Mouse (Mus musculus) ovary, adult 2 months (tissue): Measurements from ENCODE around the gene Akip1. TPM values are rescaled to one million over a fixed set of nuclear protein-coding genes. Genes with fewer than 3 reads are reported as not detected.

Experiments
- polyA plus RNA-seq: library from polyadenylated mRNA; depleted of rRNA; stranded (reverse); fragments of >200 nt; gene quantifications from 2 replicates; pipeline ENCODE4 v1.2.3, GENCODE M21; 2012; rRNA removed

Akip1 gene
- polyA plus RNA-seq = 11.1 and 13.8 TPM in 2 replicates

GRCm38 (mm10) chr7:109703190-109704015 lies at the start of gene Akip1, which contains the start of gene St5:
Gene Akip1, plus strand, starts transcription at chr7:109703690.
Gene St5, minus strand, starts transcription at chr7:109703605.

GRCm38 (mm10) chr7:109723697-109724096 lies 20.2 kb downstream of the Akip1 start, which contains the start of gene BC051019:
Gene BC051019, minus strand, starts transcription at chr7:109723850.

GRCm38 (mm10) chr7:109731626-109732025 lies 28.1 kb downstream of the Akip1 start, which contains the start of gene Ascl3:
Gene Ascl3, minus strand, starts transcription at chr7:109731726.

GRCm38 (mm10) chr7:109752008-109752925 lies 48.8 kb downstream of the Akip1 start, which contains the start of gene Tmem9b:
Gene Tmem9b, minus strand, starts transcription at chr7:109752875.

Other genes starting within 250 kb of the Akip1 start
- gene Trim66, start 195.6 kb upstream of the Akip1 start, polyA plus RNA-seq = 0.29 and 0.31 TPM in 2 replicates
- gene Rpl27a, start 184.5 kb upstream of the Akip1 start, polyA plus RNA-seq = 707 and 743 TPM in 2 replicates
- 65.5 and 73.8 TPM in 2 replicates for gene St5, start 85 bp upstream of the Akip1 start, polyA plus RNA-seq
- 12.5 and 13.2 TPM in 2 replicates for gene BC051019, start 20.2 kb downstream of the Akip1 start, polyA plus RNA-seq
- 0.26 TPM in 1 of 2 replicates, not detected in the other for gene Ascl3, start 28.0 kb downstream of the Akip1 start, polyA plus RNA-seq
- gene Tmem9b, start 49.2 kb downstream of the Akip1 start, polyA plus RNA-seq = 24.8 and 25.9 TPM in 2 replicates
- gene Nrip3, start 78.3 kb downstream of the Akip1 start, polyA plus RNA-seq = 0.05 and 0.63 TPM in 2 replicates
- gene Scube2, start 162.0 kb downstream of the Akip1 start, polyA plus RNA-seq = 2.0 TPM in 2 replicates